Mouse (Mus musculus) liver, embryonic 11.5 days (tissue): ENCODE results near the gene Gtf2f2. TPM values are rescaled to one million over a fixed set of nuclear protein-coding genes. Genes with fewer than 3 reads are reported as not detected.

Experiments used
- ATAC-seq: fragments of 200-750 bp; cut with Nextera tagmentation; replicated peaks from 2 replicates; pipeline ENCODE4 v1.8.0; 2017; ENCODE audit warnings: moderate number of reproducible peaks, mild to moderate bottlenecking, moderate TSS enrichment, moderate library complexity; ENCODE audit not compliant: low FRiP score
- DNase-seq: peaks from one replicate; pipeline ENCODE4 v3.0.0-alpha.2; 2017; ENCODE audit warnings: low spot score
- H3K27ac ChIP-seq: fragments of 300-500 bp; sonication (generic); 2 replicates; pipeline ENCODE4 v1.5.1; 2014; ENCODE audit warnings: mild to moderate bottlenecking, low read depth, low read length, control low read depth
- H3K27me3 ChIP-seq: fragments of 300-500 bp; sonication (generic); replicated peaks from 2 replicates; pipeline ENCODE4 v1.6.1; 2014; ENCODE audit warnings: low read length, mixed read lengths; ENCODE audit not compliant: control insufficient read depth, insufficient read depth
- H3K36me3 ChIP-seq: fragments of 300-500 bp; sonication (generic); 2 replicates; pipeline ENCODE4 v1.6.1; 2014; ENCODE audit warnings: mild to moderate bottlenecking, low read length, moderate library complexity, mixed read lengths; ENCODE audit not compliant: control insufficient read depth, insufficient read depth
- H3K4me1 ChIP-seq: fragments of 300-500 bp; sonication (generic); replicated peaks from 2 replicates; pipeline ENCODE4 v1.6.1; 2014; ENCODE audit warnings: low read length, mixed read lengths; ENCODE audit not compliant: control insufficient read depth, insufficient read depth
- H3K4me2 ChIP-seq: fragments of 300-500 bp; sonication (generic); 2 replicates; pipeline ENCODE4 v1.6.1; 2014; ENCODE audit warnings: mild to moderate bottlenecking, control low read depth, moderate library complexity
- H3K4me3 ChIP-seq: fragments of 300-500 bp; sonication (generic); 2 replicates; pipeline ENCODE4 v1.5.1; 2014; ENCODE audit warnings: low read depth, low read length, control low read depth
- H3K9ac ChIP-seq: fragments of 300-500 bp; sonication (generic); 2 replicates; pipeline ENCODE4 v1.6.1; 2014; ENCODE audit warnings: low read depth, low read length, control low read depth
- H3K9me3 ChIP-seq: fragments of 300-500 bp; sonication (generic); 2 replicates; pipeline ENCODE4 v1.6.1; 2016; ENCODE audit warnings: low read length, inconsistent platforms, mixed read lengths; ENCODE audit not compliant: control insufficient read depth
- WGBS: fragments of 180-500 bp; shearing (Covaris S2); extraction: QIAGEN DNeasy Blood & Tissue Kit; methylation state at CpG from one replicate; pipeline ENCODE4 v1.1.7; 2014; 5-methylcytosine and 5-hydroxymethylcytosine counted together
- polyA plus RNA-seq: library from polyadenylated mRNA; unstranded; fragments of >200 nt; fragmentation: Nextera tagmentation; extraction: Ambion mirVana; gene quantifications from 2 replicates; pipeline ENCODE4 v1.2.1, GENCODE M21; 2014

Gtf2f2 gene
- polyA plus RNA-seq, 1 experiment from 2014 or later: 56.9 TPM

GRCm38 (mm10) chr14:75847669-75848068 lies 163.0 kb downstream of the Gtf2f2 start:
- 0 out of 2 replicates have a peak overlapping the region, but pooled peaks have one; percentile 1 for H3K4me3 ChIP-seq
- peaks cover 41% of the 10 kb centered on the region for H3K36me3 ChIP-seq
- no peaks in the 10 kb centered on the region for H3K9me3 ChIP-seq
- peaks cover 13% of the 10 kb centered on the region for H3K4me1 ChIP-seq
- H3K27me3 ChIP-seq: no peaks in the 10 kb centered on the region
- no peak overlapping the region for H3K27ac ChIP-seq
- DNase-seq (no peak), ATAC-seq (no peak)
- 0 out of 2 replicates have a peak overlapping the region, but pooled peaks have one; percentile 9 for H3K9ac ChIP-seq
- 70% methylated on average over 4 of the region's 4 CpGs for WGBS
- H3K4me2 ChIP-seq: peak overlapping the region; percentile 92; the same call in 1 of the 2 replicates

Other genes starting within 250 kb of the Gtf2f2 start
- 6.4 and 7.3 TPM in 2 replicates for gene Slc25a30, start 223.8 kb downstream of the Gtf2f2 start, polyA plus RNA-seq
- gene Tpt1, start 165.8 kb downstream of the Gtf2f2 start, polyA plus RNA-seq: 946 and 1,034 TPM in 2 replicates
- 0.41 and 0.42 TPM in 2 replicates for gene Kctd4, start 55.9 kb downstream of the Gtf2f2 start, polyA plus RNA-seq
- 15.7 and 16.3 TPM in 2 replicates for gene Gpalpp1, start 99.9 kb upstream of the Gtf2f2 start, polyA plus RNA-seq
- 17.3 and 18.5 TPM in 2 replicates for gene Nufip1, start 100.0 kb upstream of the Gtf2f2 start, polyA plus RNA-seq